Mouse (Mus musculus): ENCODE results near the gene Add2. TPM values are rescaled to one million over a fixed set of nuclear protein-coding genes. Genes with fewer than 3 reads are reported as not detected.

Gene Add2
- polyA plus RNA-seq, 1 experiment, result not detected

GRCm38 (mm10) chr6:86060170-86060569 is 31.7 kb downstream of the Add2 start:
- H3K9me3 ChIP-seq (replicated peaks; ENCODE audit: control insufficient read depth, insufficient read depth, low read length, poor library complexity, severe bottlenecking), result no peaks in the 10 kb centered on the region
- H3K4me1 ChIP-seq (ENCODE audit: control insufficient read depth, insufficient read depth, low read length), result no peaks in the 10 kb centered on the region
- no peaks in the 10 kb centered on the region for H3K36me3 ChIP-seq (ENCODE audit: control insufficient read depth, insufficient read depth, low read length, poor library complexity, severe bottlenecking)
- no peaks in the 10 kb centered on the region for H3K27me3 ChIP-seq (ENCODE audit: control insufficient read depth, insufficient read depth, low read length, poor library complexity, severe bottlenecking)
- no peak overlapping the region for H3K4me3 ChIP-seq (ENCODE audit: low read depth, low read length)
- TF ChIP-seq POLR2A (IDR thresholded peaks at IDR 0.05; ENCODE audit: insufficient read depth, low read length) (no peak), EP300 (IDR thresholded peaks at IDR 0.05; ENCODE audit: insufficient read depth, low read depth, low read length) (no peak), CTCF (IDR thresholded peaks at IDR 0.05; ENCODE audit: low read depth, low read length) (no peak)
- H3K9ac ChIP-seq (ENCODE audit: low read depth, poor library complexity, severe bottlenecking), result no peak overlapping the region
- H3K27ac ChIP-seq (ENCODE audit: insufficient read depth, low read length), result no peak overlapping the region

GRCm38 (mm10) chr6:86062226-86062625 is 33.7 kb downstream of the Add2 start:
- Histone ChIP-seq H3K9me3 (replicated peaks; ENCODE audit: control insufficient read depth, insufficient read depth, low read length, poor library complexity, severe bottlenecking) (no peaks in the 10 kb centered on the region), H3K27me3 (ENCODE audit: control insufficient read depth, insufficient read depth, low read length, poor library complexity, severe bottlenecking) (no peaks in the 10 kb centered on the region), H3K36me3 (ENCODE audit: control insufficient read depth, insufficient read depth, low read length, poor library complexity, severe bottlenecking) (no peaks in the 10 kb centered on the region), H3K4me3 (ENCODE audit: low read depth, low read length) (no peak overlapping the region), H3K4me1 (ENCODE audit: control insufficient read depth, insufficient read depth, low read length) (no peaks in the 10 kb centered on the region), H3K9ac (ENCODE audit: low read depth, poor library complexity, severe bottlenecking) (no peak overlapping the region), H3K27ac (ENCODE audit: insufficient read depth, low read length) (no peak overlapping the region)
- TF ChIP-seq CTCF (IDR thresholded peaks at IDR 0.05; ENCODE audit: low read depth, low read length) (no peak), EP300 (IDR thresholded peaks at IDR 0.05; ENCODE audit: insufficient read depth, low read depth, low read length) (no peak), POLR2A (IDR thresholded peaks at IDR 0.05; ENCODE audit: insufficient read depth, low read length) (no peak)

GRCm38 (mm10) chr6:86062684-86063083 is 34.2 kb downstream of the Add2 start:
- no peaks in the 10 kb centered on the region for H3K36me3 ChIP-seq (ENCODE audit: control insufficient read depth, insufficient read depth, low read length, poor library complexity, severe bottlenecking)
- no peak overlapping the region for H3K4me3 ChIP-seq (ENCODE audit: low read depth, low read length)
- H3K9me3 ChIP-seq (replicated peaks; ENCODE audit: control insufficient read depth, insufficient read depth, low read length, poor library complexity, severe bottlenecking), result no peaks in the 10 kb centered on the region
- no peak overlapping the region for H3K27ac ChIP-seq (ENCODE audit: insufficient read depth, low read length)
- H3K4me1 ChIP-seq (ENCODE audit: control insufficient read depth, insufficient read depth, low read length), result no peaks in the 10 kb centered on the region
- no peaks in the 10 kb centered on the region for H3K27me3 ChIP-seq (ENCODE audit: control insufficient read depth, insufficient read depth, low read length, poor library complexity, severe bottlenecking)
- H3K9ac ChIP-seq (ENCODE audit: low read depth, poor library complexity, severe bottlenecking), result no peak overlapping the region
- no peak for TF ChIP-seq EP300 (IDR thresholded peaks at IDR 0.05; ENCODE audit: insufficient read depth, low read depth, low read length)
- TF ChIP-seq CTCF (IDR thresholded peaks at IDR 0.05; ENCODE audit: low read depth, low read length), result no peak
- no peak for TF ChIP-seq POLR2A (IDR thresholded peaks at IDR 0.05; ENCODE audit: insufficient read depth, low read length)

- Histone ChIP-seq H3K27ac (ENCODE audit: insufficient read depth, low read length) (no peak overlapping the region), H3K9ac (ENCODE audit: low read depth, poor library complexity, severe bottlenecking) (no peak overlapping the region), H3K36me3 (ENCODE audit: control insufficient read depth, insufficient read depth, low read length, poor library complexity, severe bottlenecking) (no peaks in the 10 kb centered on the region), H3K4me1 (ENCODE audit: control insufficient read depth, insufficient read depth, low read length) (no peaks in the 10 kb centered on the region), H3K9me3 (replicated peaks; ENCODE audit: control insufficient read depth, insufficient read depth, low read length, poor library complexity, severe bottlenecking) (no peaks in the 10 kb centered on the region), H3K27me3 (ENCODE audit: control insufficient read depth, insufficient read depth, low read length, poor library complexity, severe bottlenecking) (no peaks in the 10 kb centered on the region), H3K4me3 (ENCODE audit: low read depth, low read length) (no peak overlapping the region)
- TF ChIP-seq CTCF (IDR thresholded peaks at IDR 0.05; ENCODE audit: low read depth, low read length) (no peak), POLR2A (IDR thresholded peaks at IDR 0.05; ENCODE audit: insufficient read depth, low read length) (no peak), EP300 (IDR thresholded peaks at IDR 0.05; ENCODE audit: insufficient read depth, low read depth, low read length) (no peak)
These were observed 36.0 kb downstream of the Add2 start for GRCm38 (mm10) chr6:86064318-86065016.

GRCm38 (mm10) chr6:86066727-86067126 is 38.2 kb downstream of the Add2 start:
- no peak overlapping the region for H3K27ac ChIP-seq (ENCODE audit: insufficient read depth, low read length)
- no peaks in the 10 kb centered on the region; the same call in 1 of the 2 replicates for H3K27me3 ChIP-seq (ENCODE audit: control insufficient read depth, insufficient read depth, low read length, poor library complexity, severe bottlenecking)
- H3K9me3 ChIP-seq (replicated peaks; ENCODE audit: control insufficient read depth, insufficient read depth, low read length, poor library complexity, severe bottlenecking), result no peaks in the 10 kb centered on the region
- H3K36me3 ChIP-seq (ENCODE audit: control insufficient read depth, insufficient read depth, low read length, poor library complexity, severe bottlenecking), result no peaks in the 10 kb centered on the region
- TF ChIP-seq POLR2A (IDR thresholded peaks at IDR 0.05; ENCODE audit: insufficient read depth, low read length) (no peak), EP300 (IDR thresholded peaks at IDR 0.05; ENCODE audit: insufficient read depth, low read depth, low read length) (no peak), CTCF (IDR thresholded peaks at IDR 0.05; ENCODE audit: low read depth, low read length) (no peak)
- no peak overlapping the region for H3K4me3 ChIP-seq (ENCODE audit: low read depth, low read length)
- no peaks in the 10 kb centered on the region for H3K4me1 ChIP-seq (ENCODE audit: control insufficient read depth, insufficient read depth, low read length)
- no peak overlapping the region for H3K9ac ChIP-seq (ENCODE audit: low read depth, poor library complexity, severe bottlenecking)

GRCm38 (mm10) chr6:86067145-86067544 is 38.7 kb downstream of the Add2 start:
- no peak overlapping the region for H3K9ac ChIP-seq (ENCODE audit: low read depth, poor library complexity, severe bottlenecking)
- TF ChIP-seq EP300 (IDR thresholded peaks at IDR 0.05; ENCODE audit: insufficient read depth, low read depth, low read length), result no peak
- no peak for TF ChIP-seq CTCF (IDR thresholded peaks at IDR 0.05; ENCODE audit: low read depth, low read length)
- TF ChIP-seq POLR2A (IDR thresholded peaks at IDR 0.05; ENCODE audit: insufficient read depth, low read length), result no peak

More at GRCm38 (mm10) chr6:86067145-86067544, 38.7 kb downstream of the Add2 start:
- Histone ChIP-seq H3K4me3 (ENCODE audit: low read depth, low read length) (no peak overlapping the region), H3K27me3 (ENCODE audit: control insufficient read depth, insufficient read depth, low read length, poor library complexity, severe bottlenecking) (no peaks in the 10 kb centered on the region; the same call in 1 of the 2 replicates), H3K9me3 (replicated peaks; ENCODE audit: control insufficient read depth, insufficient read depth, low read length, poor library complexity, severe bottlenecking) (no peaks in the 10 kb centered on the region), H3K4me1 (ENCODE audit: control insufficient read depth, insufficient read depth, low read length) (no peaks in the 10 kb centered on the region), H3K36me3 (ENCODE audit: control insufficient read depth, insufficient read depth, low read length, poor library complexity, severe bottlenecking) (no peaks in the 10 kb centered on the region), H3K27ac (ENCODE audit: insufficient read depth, low read length) (no peak overlapping the region)

Data from ES-Bruce4 (cell line).